Mouse (Mus musculus) megakaryocyte-erythroid progenitor cell, adult 5-6 weeks (primary cell): ENCODE measurements at regions not wholly inside any gene's neighbourhood (a gene's known extent, or its start where the extent isn't known, plus 50 kb on each side); places are given as distances from the start of the nearest gene placed in this dataset.

Experiments used
- ATAC-seq: replicated peaks from 2 replicates; pipeline ENCODE4 v1.8.0; 2016; ENCODE audit warnings: mild to moderate bottlenecking, inconsistent platforms; ENCODE audit not compliant: severe bottlenecking, poor library complexity, low FRiP score, low TSS enrichment

GRCm38 (mm10) chr10:91242491-91243046 is 61.5 kb upstream of the Tmpo start:
- no peak for ATAC-seq

GRCm38 (mm10) chr10:91241611-91242005 is 60.5 kb upstream of the Tmpo start:
- ATAC-seq = no peak

GRCm38 (mm10) chr10:91240856-91241610 is 59.9 kb upstream of the Tmpo start:
- no peak for ATAC-seq

GRCm38 (mm10) chr10:91240320-91240719 is 59.2 kb upstream of the Tmpo start:
- ATAC-seq = no peak

GRCm38 (mm10) chr10:91236844-91237243 is 55.7 kb upstream of the Tmpo start:
- no peak for ATAC-seq

GRCm38 (mm10) chr10:91234709-91235108 is 53.6 kb upstream of the Tmpo start:
- ATAC-seq = no peak
